Mouse (Mus musculus): ENCODE data around the gene Hif3a. TPM values are rescaled to one million over a fixed set of nuclear protein-coding genes. Genes with fewer than 3 reads are reported as not detected.
"Not testable (repeated sequence)": the region's sequence is repeated elsewhere in the genome, so short reads cannot be mapped to it uniquely, and the experiment has no call there.

Gene Hif3a
- polyA plus RNA-seq (2012): 7.8 and 8.0 TPM in 2 replicates

- no peaks in the 10 kb centered on the region for H3K36me3 ChIP-seq (ENCODE audit: control insufficient read depth)
- H3K27me3 ChIP-seq (ENCODE audit: control insufficient read depth): peaks cover 27% of the 10 kb centered on the region
- H3K4me3 ChIP-seq (replicated peaks): peak within 1 kb of the TSS; percentile 19
- no peak for TF ChIP-seq GATA1 (IDR thresholded peaks at IDR 0.05; ENCODE audit: low read length)
- TF ChIP-seq TAL1 (IDR thresholded peaks at IDR 0.05; ENCODE audit: low read length): no peak
- peaks cover 68% of the 10 kb centered on the region for H3K4me1 ChIP-seq (ENCODE audit: control insufficient read depth)
- H3K9me3 ChIP-seq (ENCODE audit: control insufficient read depth, low read length): no peaks in the 10 kb centered on the region
Measured at GRCm38 (mm10) chr7:17062389-17062788, at the start of gene Hif3a. TSS of gene Hif3a (minus strand) at chr7:17062427.

- not testable (repeated sequence) for H3K4me3 ChIP-seq (replicated peaks); H3K27me3 ChIP-seq (ENCODE audit: control insufficient read depth); H3K9me3 ChIP-seq (ENCODE audit: control insufficient read depth, low read length); H3K4me1 ChIP-seq (ENCODE audit: control insufficient read depth); H3K36me3 ChIP-seq (ENCODE audit: control insufficient read depth)
Measured at GRCm38 (mm10) chr7:17101631-17102030, 39.4 kb upstream of the Hif3a start.

- no peaks in the 10 kb centered on the region for H3K36me3 ChIP-seq (ENCODE audit: control insufficient read depth)
- TF ChIP-seq GATA1 (IDR thresholded peaks at IDR 0.05; ENCODE audit: low read length) (no peak), TAL1 (IDR thresholded peaks at IDR 0.05; ENCODE audit: low read length) (no peak)
Measured at GRCm38 (mm10) chr7:17091280-17091679, 29.1 kb upstream of the Hif3a start.

GRCm38 (mm10) chr7:17090058-17090585, 27.9 kb upstream of the Hif3a start:
- TF ChIP-seq GATA1 (IDR thresholded peaks at IDR 0.05; ENCODE audit: low read length): no peak
- no peak for TF ChIP-seq TAL1 (IDR thresholded peaks at IDR 0.05; ENCODE audit: low read length)
- H3K9me3 ChIP-seq (ENCODE audit: control insufficient read depth, low read length): no peaks in the 10 kb centered on the region
- no peaks in the 10 kb centered on the region for H3K36me3 ChIP-seq (ENCODE audit: control insufficient read depth)
- no peaks in the 10 kb centered on the region for H3K4me1 ChIP-seq (ENCODE audit: control insufficient read depth)
- no peaks in the 10 kb centered on the region for H3K27me3 ChIP-seq (ENCODE audit: control insufficient read depth)
- H3K4me3 ChIP-seq (replicated peaks): no peak overlapping the region

More at GRCm38 (mm10) chr7:17091280-17091679, 29.1 kb upstream of the Hif3a start:
- H3K4me1 ChIP-seq (ENCODE audit: control insufficient read depth): no peaks in the 10 kb centered on the region
- no peaks in the 10 kb centered on the region for H3K27me3 ChIP-seq (ENCODE audit: control insufficient read depth)
- H3K4me3 ChIP-seq (replicated peaks): no peak overlapping the region
- H3K9me3 ChIP-seq (ENCODE audit: control insufficient read depth, low read length): no peaks in the 10 kb centered on the region

- TF ChIP-seq TAL1 (IDR thresholded peaks at IDR 0.05; ENCODE audit: low read length): no peak
- TF ChIP-seq GATA1 (IDR thresholded peaks at IDR 0.05; ENCODE audit: low read length): no peak
- Histone ChIP-seq H3K4me3 (replicated peaks) (no peak overlapping the region), H3K9me3 (ENCODE audit: control insufficient read depth, low read length) (no peaks in the 10 kb centered on the region), H3K27me3 (ENCODE audit: control insufficient read depth) (no peaks in the 10 kb centered on the region), H3K4me1 (ENCODE audit: control insufficient read depth) (no peaks in the 10 kb centered on the region), H3K36me3 (ENCODE audit: control insufficient read depth) (no peaks in the 10 kb centered on the region)
Measured at GRCm38 (mm10) chr7:17087731-17088130, 25.5 kb upstream of the Hif3a start.

GRCm38 (mm10) chr7:17082766-17083165, 20.5 kb upstream of the Hif3a start:
- Histone ChIP-seq H3K27me3 (ENCODE audit: control insufficient read depth) (no peaks in the 10 kb centered on the region), H3K4me1 (ENCODE audit: control insufficient read depth) (no peaks in the 10 kb centered on the region), H3K36me3 (ENCODE audit: control insufficient read depth) (no peaks in the 10 kb centered on the region), H3K9me3 (ENCODE audit: control insufficient read depth, low read length) (no peaks in the 10 kb centered on the region), H3K4me3 (replicated peaks) (no peak overlapping the region)
- TF ChIP-seq TAL1 (IDR thresholded peaks at IDR 0.05; ENCODE audit: low read length) (no peak), GATA1 (IDR thresholded peaks at IDR 0.05; ENCODE audit: low read length) (no peak)

- Histone ChIP-seq H3K36me3 (ENCODE audit: control insufficient read depth) (no peaks in the 10 kb centered on the region), H3K4me1 (ENCODE audit: control insufficient read depth) (peaks cover 13% of the 10 kb centered on the region), H3K4me3 (replicated peaks) (no peak overlapping the region), H3K27me3 (ENCODE audit: control insufficient read depth) (no peaks in the 10 kb centered on the region), H3K9me3 (ENCODE audit: control insufficient read depth, low read length) (no peaks in the 10 kb centered on the region)
- TF ChIP-seq TAL1 (IDR thresholded peaks at IDR 0.05; ENCODE audit: low read length) (no peak), GATA1 (IDR thresholded peaks at IDR 0.05; ENCODE audit: low read length) (no peak)
Measured at GRCm38 (mm10) chr7:17078076-17078654, 15.9 kb upstream of the Hif3a start.

- H3K36me3 ChIP-seq (ENCODE audit: control insufficient read depth): no peaks in the 10 kb centered on the region
- peaks cover 13% of the 10 kb centered on the region for H3K4me1 ChIP-seq (ENCODE audit: control insufficient read depth)
- H3K9me3 ChIP-seq (ENCODE audit: control insufficient read depth, low read length): no peaks in the 10 kb centered on the region
- TF ChIP-seq GATA1 (IDR thresholded peaks at IDR 0.05; ENCODE audit: low read length) (no peak), TAL1 (IDR thresholded peaks at IDR 0.05; ENCODE audit: low read length) (no peak)
- H3K4me3 ChIP-seq (replicated peaks): no peak overlapping the region
- H3K27me3 ChIP-seq (ENCODE audit: control insufficient read depth): peaks cover 6% of the 10 kb centered on the region
Measured at GRCm38 (mm10) chr7:17076542-17076941, 14.3 kb upstream of the Hif3a start.

- TF ChIP-seq TAL1 (IDR thresholded peaks at IDR 0.05; ENCODE audit: low read length) (peak; percentile 69), GATA1 (IDR thresholded peaks at IDR 0.05; ENCODE audit: low read length) (peak; percentile 51; the same call in 1 of the 2 replicates)
- Histone ChIP-seq H3K36me3 (ENCODE audit: control insufficient read depth) (no peaks in the 10 kb centered on the region), H3K4me1 (ENCODE audit: control insufficient read depth) (peaks cover 13% of the 10 kb centered on the region), H3K9me3 (ENCODE audit: control insufficient read depth, low read length) (no peaks in the 10 kb centered on the region), H3K27me3 (ENCODE audit: control insufficient read depth) (peaks cover 16% of the 10 kb centered on the region), H3K4me3 (replicated peaks) (peak within 1 kb of the TSS; percentile 59)
Measured at GRCm38 (mm10) chr7:17073904-17074615, 11.8 kb upstream of the Hif3a start, which contains the start of gene Psg16. TSS of gene Psg16 (plus strand) at chr7:17074040.

Data from erythroblast, embryonic 14.5 days (primary cell).